Mouse (Mus musculus) c-Kit-positive CD71-positive TER-119-positive erythroid progenitor cells, embryonic 14.5 days (primary cell): Measurements from ENCODE around the gene Ptma.
A peak's percentile ranks its signal among the peaks of the same experiment; 100 is the strongest.

Experiments used
- DNase-seq: peaks from one replicate; pipeline ENCODE4 v3.0.0-alpha.2; 2013; ENCODE audit warnings: low spot score

Ptma gene

GRCm38 (mm10) chr1:86546797-86547196 lies 20.3 kb downstream of the Ptma start:
- DNase-seq = no peak

- no peak for DNase-seq
Observed at GRCm38 (mm10) chr1:86551299-86551698, 24.8 kb downstream of the Ptma start.

GRCm38 (mm10) chr1:86551877-86552276 lies 25.4 kb downstream of the Ptma start:
- DNase-seq = no peak

GRCm38 (mm10) chr1:86555665-86556064 lies 29.1 kb downstream of the Ptma start:
- DNase-seq = no peak

GRCm38 (mm10) chr1:86557872-86558271 lies 31.3 kb downstream of the Ptma start:
- DNase-seq = peak; percentile 39

- DNase-seq = no peak
Observed at GRCm38 (mm10) chr1:86559232-86559631, 32.7 kb downstream of the Ptma start.

GRCm38 (mm10) chr1:86562663-86563062 lies 36.1 kb downstream of the Ptma start:
- no peak for DNase-seq

GRCm38 (mm10) chr1:86568409-86568808 lies 41.9 kb downstream of the Ptma start:
- no peak for DNase-seq

- DNase-seq = no peak
Observed at GRCm38 (mm10) chr1:86569292-86569860, 42.9 kb downstream of the Ptma start.

- no peak for DNase-seq
Observed at GRCm38 (mm10) chr1:86571381-86571780, 44.9 kb downstream of the Ptma start.

- no peak for DNase-seq
Observed at GRCm38 (mm10) chr1:86571941-86572340, 45.4 kb downstream of the Ptma start.
